Mouse (Mus musculus) frontal cortex, postnatal 25 days (tissue): ENCODE results near the gene Sipa1l1.
"Not testable (repeated sequence)": the region's sequence is repeated elsewhere in the genome, so short reads cannot be mapped to it uniquely, and the experiment has no call there.

Experiments
- DNase-seq, 2 experiments: peaks; one replicate each; pipeline ENCODE4 v3.0.0; 2022; ENCODE audit warnings: low spot score in 2 of 2

Gene Sipa1l1

DNA sequence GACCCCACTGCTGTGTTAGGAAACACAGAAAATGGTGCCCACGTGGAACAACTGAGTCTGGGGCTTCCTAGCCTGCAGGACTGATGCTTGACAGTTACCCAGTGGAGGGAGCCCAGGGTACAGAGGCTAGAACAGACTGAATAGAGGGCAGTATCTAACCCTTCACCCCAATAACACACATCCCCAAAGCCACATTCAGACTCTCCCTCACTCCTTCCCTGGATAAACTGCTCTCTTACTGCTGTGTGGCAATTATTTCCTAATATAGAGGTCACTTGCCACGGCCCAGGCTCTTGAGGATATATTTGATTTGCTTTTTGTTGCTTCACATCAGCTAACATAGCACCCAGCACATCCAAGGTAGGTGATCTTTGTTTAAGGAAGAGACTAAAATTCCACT, 307.5 kb downstream of the Sipa1l1 start:
- no peak for DNase-seq

- no peak for DNase-seq
These were observed 308.7 kb downstream of the Sipa1l1 start for GRCm38 (mm10) chr12:82477826-82478225.

DNA sequence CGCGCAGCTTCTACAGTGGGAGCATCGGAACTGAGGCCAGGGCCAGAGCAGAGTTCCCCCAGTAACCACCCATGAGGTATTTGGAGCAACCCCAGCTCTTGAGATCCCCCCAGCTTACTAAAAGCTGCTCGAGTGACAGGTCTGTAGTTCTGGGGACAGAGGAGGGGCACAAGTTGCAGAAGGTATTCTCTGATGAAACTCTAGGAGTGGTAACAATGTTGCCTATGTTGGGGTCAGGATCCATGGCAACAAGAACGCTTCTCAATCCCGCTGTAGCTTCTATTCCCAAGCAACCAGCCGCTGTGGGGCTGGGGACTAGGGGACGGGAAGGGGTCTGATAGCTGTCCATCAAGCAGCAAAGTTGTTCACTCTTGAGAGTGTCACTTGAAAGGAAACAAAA, 309.1 kb downstream of the Sipa1l1 start:
- no peak for DNase-seq

GRCm38 (mm10) chr12:82479393-82479792, 310.3 kb downstream of the Sipa1l1 start:
- DNase-seq: no peak

- DNase-seq: not testable (repeated sequence)
These were observed 311.3 kb downstream of the Sipa1l1 start for GRCm38 (mm10) chr12:82480425-82480824.

GRCm38 (mm10) chr12:82485466-82485865, 316.3 kb downstream of the Sipa1l1 start:
- no peak for DNase-seq

GRCm38 (mm10) chr12:82486829-82487560, 317.9 kb downstream of the Sipa1l1 start:
- no peak for DNase-seq

GRCm38 (mm10) chr12:82489093-82489492, 320.0 kb downstream of the Sipa1l1 start:
- no peak for DNase-seq

- DNase-seq: no peak
These were observed 320.5 kb downstream of the Sipa1l1 start for GRCm38 (mm10) chr12:82489621-82490020.

GRCm38 (mm10) chr12:82492456-82492855, 323.3 kb downstream of the Sipa1l1 start:
- DNase-seq: no peak

DNA sequence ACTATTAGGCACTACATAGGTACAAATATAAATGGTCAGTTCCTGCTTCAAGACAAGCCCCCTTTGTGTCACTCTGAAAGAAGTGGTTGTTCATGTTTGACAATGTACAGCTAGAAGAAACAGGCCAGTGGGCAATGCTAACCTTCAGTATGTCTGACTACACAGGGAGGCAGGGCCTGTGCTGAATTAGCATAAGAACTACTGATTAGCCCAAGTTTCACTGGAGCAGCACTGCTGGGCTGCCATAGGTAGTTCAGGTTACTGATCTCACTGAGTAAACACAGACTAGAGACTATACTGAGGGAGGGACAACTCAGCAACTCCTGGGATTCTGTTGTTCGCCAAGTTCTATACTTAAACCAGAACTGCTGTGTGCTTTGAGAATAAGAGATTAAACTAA, 324.1 kb downstream of the Sipa1l1 start:
- not testable (repeated sequence) for DNase-seq

DNA sequence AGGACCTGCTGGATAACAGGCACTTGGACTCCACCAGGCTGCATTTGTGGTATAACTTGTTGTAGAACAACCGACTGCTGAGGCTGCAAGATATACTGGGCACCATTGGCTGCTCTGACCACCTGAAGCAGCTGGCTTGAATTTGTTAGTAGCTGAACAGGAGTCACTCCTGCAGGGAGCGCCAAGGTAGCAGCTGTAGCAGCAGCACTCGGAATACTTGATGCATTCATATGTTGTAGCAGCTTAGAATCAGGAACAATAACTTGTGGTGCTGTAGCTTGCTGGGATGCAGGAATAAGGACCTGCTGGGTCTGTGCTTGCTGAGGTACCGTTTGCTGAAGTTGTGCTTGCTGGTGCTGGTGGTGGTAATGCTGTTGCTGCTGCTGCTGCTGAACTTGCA, 326.8 kb downstream of the Sipa1l1 start:
- no peak for DNase-seq

GRCm38 (mm10) chr12:82497866-82498631, 328.9 kb downstream of the Sipa1l1 start:
- peak; percentile 57 to 59 for DNase-seq

DNA sequence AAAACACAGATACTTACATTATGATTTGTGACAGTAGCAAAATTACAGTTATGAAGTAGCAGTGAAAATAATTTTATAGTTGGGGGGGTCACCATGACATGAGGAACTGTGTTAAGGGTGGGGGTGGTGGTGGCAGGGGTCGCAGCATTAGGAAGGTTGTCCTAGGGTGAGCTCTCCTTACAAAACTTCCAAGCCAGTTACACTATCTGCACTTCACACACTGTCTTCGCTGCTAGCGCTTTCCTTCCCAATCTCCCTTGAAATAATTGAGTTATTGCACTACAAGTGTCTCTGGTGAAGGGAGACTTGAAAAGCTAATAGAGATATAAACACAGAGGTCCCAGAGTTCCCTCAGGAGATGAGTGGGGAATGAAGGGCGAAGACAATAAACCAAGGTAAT, 329.6 kb downstream of the Sipa1l1 start:
- DNase-seq: no peak

GRCm38 (mm10) chr12:82499731-82500130, 330.6 kb downstream of the Sipa1l1 start:
- DNase-seq: no peak
